Mouse (Mus musculus) CD8-positive naive resting alpha-beta T cell, adult 2 months (primary cell): ENCODE data around the gene Lcn12.
A peak's percentile ranks its signal among the peaks of the same experiment; 100 is the strongest.

ENCODE experiments used
- DNase-seq, 2 experiments: peaks; one replicate each; pipeline ENCODE4 v3.0.0; 2022; ENCODE audit warnings: low read depth in 2 of 2, low spot score in 2 of 2

The Lcn12 gene

DNA sequence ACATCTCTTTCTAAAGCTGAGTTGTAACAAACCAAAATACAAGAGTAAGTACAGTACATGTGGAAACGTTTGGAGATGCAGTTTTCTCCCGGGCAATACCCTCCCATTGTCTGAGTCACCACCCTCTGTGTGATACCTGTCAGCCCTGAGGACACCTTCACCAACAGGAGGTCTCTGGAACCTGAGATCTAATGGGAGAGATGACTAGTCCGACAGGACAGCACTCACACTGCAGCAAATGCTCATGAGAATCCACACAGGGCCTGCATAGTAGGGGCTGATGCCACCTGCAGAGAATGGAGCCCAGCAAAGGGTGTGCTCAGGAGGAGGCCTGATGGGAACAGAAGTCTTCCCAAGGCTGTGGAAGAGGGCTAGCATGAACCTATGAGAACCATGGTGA is 32.3 kb downstream of the Lcn12 start:
- DNase-seq, result no peak

- peak; percentile 94 for DNase-seq
These were observed 33.0 kb downstream of the Lcn12 start, which contains the start of gene Paxx for GRCm38 (mm10) chr2:25460551-25461309. Gene Paxx, minus strand, starts transcription at chr2:25461094.

GRCm38 (mm10) chr2:25460135-25460534 is 33.6 kb downstream of the Lcn12 start:
- no peak for DNase-seq

DNA sequence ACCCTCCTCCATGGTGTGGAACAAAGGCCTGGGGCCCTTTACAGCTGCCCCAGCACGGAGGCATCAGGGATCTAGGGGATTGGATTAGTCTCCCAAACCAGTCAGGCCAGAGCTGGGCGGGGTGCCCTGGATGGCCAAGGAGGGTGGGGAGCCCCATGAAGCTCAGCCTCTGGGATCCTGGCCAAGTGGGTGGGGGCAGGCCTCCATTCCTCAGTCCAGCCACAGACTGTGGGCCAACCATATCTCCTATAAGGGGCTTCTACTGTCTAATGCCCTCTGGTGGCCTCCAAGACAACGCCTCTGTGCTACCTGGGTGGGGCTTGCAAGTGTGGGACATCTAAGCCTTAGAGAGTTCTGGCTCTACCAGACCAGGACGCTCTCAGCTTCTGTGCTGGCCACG is 34.8 kb downstream of the Lcn12 start:
- DNase-seq, result no peak

- DNase-seq, result no peak
These were observed 36.5 kb downstream of the Lcn12 start for GRCm38 (mm10) chr2:25457022-25457896.

GRCm38 (mm10) chr2:25456205-25456953 is 37.3 kb downstream of the Lcn12 start, which contains the start of gene Clic3:
Gene Clic3, plus strand, starts transcription at chr2:25456838.
- DNase-seq, result no peak

DNA sequence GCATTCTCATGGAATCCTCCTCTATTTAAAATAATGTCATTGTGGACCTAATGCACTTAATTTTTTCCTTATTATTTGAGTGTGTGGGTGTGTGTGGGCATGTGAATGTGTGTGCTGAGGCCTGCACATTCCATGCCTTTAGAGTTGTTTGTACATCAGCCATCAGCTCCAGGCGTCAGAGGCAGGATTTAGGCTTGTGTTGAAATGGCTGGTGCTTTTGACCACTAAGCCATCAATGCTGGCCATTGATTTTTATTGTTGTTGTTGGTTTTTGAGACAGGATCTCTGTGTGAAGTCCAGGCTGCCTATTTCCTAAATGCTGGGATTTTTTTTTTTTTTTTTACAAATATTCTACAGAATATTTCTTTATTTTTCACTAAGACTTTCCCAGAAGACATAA is 40.8 kb downstream of the Lcn12 start:
- no peak for DNase-seq

GRCm38 (mm10) chr2:25450853-25451647 is 42.7 kb downstream of the Lcn12 start:
- DNase-seq, result no peak

DNA sequence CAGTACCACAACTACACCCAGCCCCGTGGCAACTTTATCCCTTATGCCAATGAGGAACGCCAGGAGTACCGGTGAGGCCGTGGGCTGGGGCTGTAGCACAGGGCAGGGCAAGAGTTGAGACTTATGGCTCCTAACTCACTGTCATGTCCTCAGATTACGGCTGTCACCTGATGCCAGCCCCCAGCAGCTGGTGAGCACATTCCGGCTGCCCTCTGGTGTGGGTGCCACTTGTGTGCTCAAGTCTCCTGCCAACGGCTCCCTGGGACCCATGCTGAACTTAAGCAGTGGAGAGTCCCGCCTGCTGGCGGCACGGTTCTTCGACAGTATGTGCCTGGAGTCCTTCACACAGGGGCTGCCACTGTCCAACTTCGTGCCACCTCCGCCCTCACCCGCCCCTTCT is 51.0 kb downstream of the Lcn12 start:
- no peak for DNase-seq

GRCm38 (mm10) chr2:25441067-25441466 is 52.6 kb downstream of the Lcn12 start:
- DNase-seq, result no peak
